Mouse (Mus musculus): ENCODE measurements around the gene Bola2.

Gene Bola2

DNA sequence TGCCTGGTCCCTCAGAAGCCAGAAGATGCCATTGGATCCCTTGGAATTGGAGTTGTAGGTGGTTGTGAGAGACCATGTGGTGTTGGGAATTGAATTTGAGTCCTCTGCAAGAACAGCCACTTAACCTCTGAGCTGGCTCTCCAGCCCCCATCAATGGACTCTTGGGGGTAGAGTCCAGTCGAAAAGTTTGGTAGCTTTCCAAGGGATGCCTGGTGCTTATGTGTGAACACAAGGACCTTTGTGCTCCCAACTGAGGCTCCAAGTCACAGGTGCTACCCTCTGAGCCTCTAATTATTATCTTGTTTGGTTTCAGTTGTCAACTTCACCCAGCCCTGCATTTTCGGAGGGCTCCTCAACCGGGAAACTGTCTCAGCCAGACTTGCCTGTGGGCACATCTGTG lies 4.5 kb upstream of the Bola2 start:
- no peak for DNase-seq

GRCm38 (mm10) chr7:126691676-126692075 lies 3.5 kb upstream of the Bola2 start:
- DNase-seq = no peak

DNA sequence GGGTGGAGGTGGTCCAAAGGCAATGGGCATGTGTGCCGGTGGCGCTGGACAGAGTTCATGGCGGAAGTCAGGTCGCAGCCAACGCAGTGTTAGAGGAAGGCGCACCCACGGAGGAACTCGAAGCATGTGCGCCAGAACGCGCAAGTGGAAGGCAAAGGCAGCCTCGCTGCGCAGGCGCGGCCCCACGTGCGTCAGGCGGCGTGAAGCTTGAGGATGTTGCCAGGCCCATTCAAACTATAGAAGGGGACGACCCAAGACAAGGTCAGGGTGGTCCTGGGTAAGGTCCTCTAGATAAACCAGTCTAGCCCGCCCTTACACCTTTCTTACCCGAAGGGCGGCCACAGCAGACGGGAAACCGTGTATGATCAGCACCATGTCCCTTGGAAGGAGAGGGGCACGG lies 2.8 kb upstream of the Bola2 start:
- DNase-seq = no peak

GRCm38 (mm10) chr7:126693256-126693655 lies 1.9 kb upstream of the Bola2 start:
- DNase-seq = peak; percentile 87 to 93

- no peak for DNase-seq
These were observed 1.4 kb upstream of the Bola2 start for GRCm38 (mm10) chr7:126693781-126694180.

DNA sequence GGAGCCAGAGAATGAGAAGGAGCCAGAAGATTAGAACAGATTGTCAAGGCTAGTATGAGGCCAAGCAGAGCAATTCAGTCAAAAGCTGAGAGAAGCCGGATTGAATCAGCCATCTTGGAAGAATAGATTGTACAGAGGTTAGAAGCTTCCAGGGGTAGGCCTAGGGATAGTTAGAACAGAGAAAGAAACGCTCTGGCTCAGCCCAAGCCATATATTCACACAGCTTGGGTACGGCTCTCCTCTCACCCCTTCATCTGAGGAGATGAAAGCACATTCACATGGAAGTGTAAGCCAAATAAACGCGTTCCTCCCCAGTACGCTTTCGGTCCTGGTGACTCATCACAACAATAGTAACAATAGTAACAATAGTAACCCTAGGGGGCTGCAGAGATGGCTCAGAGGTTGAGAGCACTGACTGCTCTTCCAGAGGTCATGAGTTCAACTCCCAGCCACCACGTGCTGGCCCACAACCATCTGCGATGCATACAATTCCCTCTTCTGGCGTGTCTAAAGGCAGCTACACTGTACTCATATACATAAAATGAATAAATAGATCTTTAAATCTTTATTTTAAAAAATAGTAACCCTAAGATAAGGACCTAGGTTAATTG lies 655 bp upstream of the Bola2 start:
- peak in 1 of 2 experiments; percentile 33 for DNase-seq

GRCm38 (mm10) chr7:126695631-126696207 lies 518 bp downstream of the Bola2 start, which contains the start of gene Slx1b:
Gene Slx1b (minus strand): TSS chr7:126695784.
- DNase-seq = peak; percentile 95 to 97

GRCm38 (mm10) chr7:126696303-126696702 lies 1.1 kb downstream of the Bola2 start:
- no peak for DNase-seq

DNA sequence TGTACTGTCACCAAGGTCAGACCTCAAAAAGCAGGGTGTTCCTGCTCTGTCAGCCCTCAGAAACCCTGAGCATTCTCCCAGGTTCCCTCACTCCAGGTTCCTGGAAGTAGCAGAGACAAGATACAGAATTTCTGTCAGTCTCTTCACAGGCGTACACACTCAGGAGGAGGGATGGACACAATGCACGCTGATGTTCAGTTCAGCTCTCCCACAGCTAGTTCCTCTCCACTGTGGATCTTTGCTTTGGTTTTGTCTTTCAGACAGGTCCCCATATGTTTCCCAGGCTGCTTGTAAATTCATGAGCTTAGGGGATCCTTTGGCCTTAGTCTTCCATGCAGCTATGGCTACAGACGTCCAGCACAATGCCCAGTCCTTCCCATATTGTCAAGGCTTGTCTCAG lies 1.7 kb downstream of the Bola2 start:
- DNase-seq = no peak

DNA sequence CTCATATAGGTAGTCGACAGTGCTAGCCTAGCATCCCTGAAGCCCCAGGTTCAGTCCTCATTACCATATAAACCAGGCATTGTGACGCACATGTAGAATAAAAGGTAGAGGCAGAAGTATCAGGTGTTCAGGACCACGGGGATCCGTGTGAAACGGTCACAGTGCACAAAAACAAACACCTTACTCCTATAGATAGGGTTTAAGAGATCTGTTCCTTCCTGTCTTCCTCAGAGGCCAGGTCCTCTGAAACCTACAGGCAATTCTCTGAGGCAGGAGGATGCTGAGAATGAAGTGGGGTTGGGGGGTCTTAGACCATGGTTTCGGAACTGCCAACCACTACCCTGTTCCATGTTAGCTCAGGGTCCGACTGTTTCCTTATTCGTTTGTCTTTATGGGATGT lies 2.6 kb downstream of the Bola2 start:
- no peak for DNase-seq

- DNase-seq = peak; percentile 60 to 64
These were observed 5.1 kb downstream of the Bola2 start for GRCm38 (mm10) chr7:126700063-126701015.

DNA sequence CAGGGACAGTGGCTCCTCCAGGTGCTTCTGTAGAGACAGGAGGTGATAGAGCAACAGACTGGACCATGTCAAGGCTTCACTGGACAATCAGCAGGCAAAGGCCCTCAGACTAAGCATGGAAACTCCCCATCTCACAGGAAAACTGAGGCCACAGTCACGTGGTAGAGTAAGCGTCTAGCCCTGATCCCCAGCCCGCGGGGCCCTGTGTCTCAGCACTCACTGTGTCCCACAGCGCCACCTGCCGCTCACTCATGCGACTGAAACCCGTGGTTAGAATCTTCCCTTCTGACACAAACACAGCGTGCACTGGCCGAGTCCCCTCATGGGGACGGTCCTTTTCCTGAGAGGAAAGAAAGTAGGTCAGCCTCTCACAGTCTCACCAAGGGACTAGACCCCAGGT lies 5.9 kb downstream of the Bola2 start:
- peak; percentile 95 to 98 for DNase-seq

GRCm38 (mm10) chr7:126701559-126702357 lies 6.6 kb downstream of the Bola2 start:
- DNase-seq = peak in 1 of 2 experiments; percentile 40

DNA sequence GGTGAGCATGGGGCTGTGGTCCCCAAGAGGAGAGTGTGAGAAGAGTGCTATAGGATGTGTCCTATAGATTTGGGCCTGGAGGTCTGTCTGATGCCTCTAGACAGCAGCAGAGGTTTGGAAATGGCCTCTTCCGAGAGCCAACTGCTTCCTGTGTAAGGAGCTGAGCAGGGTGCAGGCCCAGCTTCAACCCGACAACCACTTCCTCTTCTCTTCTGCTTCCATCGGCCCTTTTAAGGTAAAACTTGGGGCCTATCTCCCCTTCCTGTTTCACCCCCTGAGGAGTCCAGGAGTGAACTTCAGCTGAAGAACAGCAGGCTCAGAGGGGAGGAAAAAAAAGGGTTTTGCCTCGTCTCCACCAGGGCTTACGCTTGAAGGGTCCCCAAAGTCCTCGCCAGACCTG lies 7.2 kb downstream of the Bola2 start:
- DNase-seq = no peak

- DNase-seq = peak; percentile 50 to 74
These were observed 7.9 kb downstream of the Bola2 start for GRCm38 (mm10) chr7:126702861-126703756.

- peak; percentile 70 to 74 for DNase-seq
These were observed 8.5 kb downstream of the Bola2 start for GRCm38 (mm10) chr7:126703757-126704077.

- peak; percentile 90 to 92 for DNase-seq
These were observed 9.2 kb downstream of the Bola2 start for GRCm38 (mm10) chr7:126704121-126704980.

GRCm38 (mm10) chr7:126707442-126708174 lies 12.4 kb downstream of the Bola2 start, which contains the start of gene Coro1a:
Gene Coro1a (minus strand): TSS chr7:126707787.
- no peak for DNase-seq

GRCm38 (mm10) chr7:126708175-126708952 lies 13.2 kb downstream of the Bola2 start:
- no peak for DNase-seq
